Mouse (Mus musculus) layer of hippocampus, adult 8-10 months (tissue): ENCODE results near the gene Epb41l3. TPM values are rescaled to one million over a fixed set of nuclear protein-coding genes. Genes with fewer than 3 reads are reported as not detected.
A peak's percentile ranks its signal among the peaks of the same experiment; 100 is the strongest.

Experiments used
- DNase-seq, 2 experiments: peaks; one replicate each; pipeline ENCODE4 v3.0.0; 2022; ENCODE audit warnings: low spot score in 2 of 2
- total RNA-seq, 4 experiments: library from RNA; stranded (reverse); gene quantifications; 2 replicates each; pipeline ENCODE4 v1.2.4; 2022

Gene Epb41l3
- total RNA-seq, 4 experiments from 2014 or later = 136 to 161 (median 142) TPM

GRCm38 (mm10) chr17:69231360-69231759, 155.9 kb downstream of the Epb41l3 start:
- DNase-seq = no peak

GRCm38 (mm10) chr17:69237172-69237571, 161.7 kb downstream of the Epb41l3 start:
- DNase-seq = no peak

GRCm38 (mm10) chr17:69238810-69239373, 163.4 kb downstream of the Epb41l3 start:
- DNase-seq = no peak

GRCm38 (mm10) chr17:69239423-69239822, 163.9 kb downstream of the Epb41l3 start:
- no peak for DNase-seq

- no peak for DNase-seq
Observed at GRCm38 (mm10) chr17:69255834-69256233, 180.4 kb downstream of the Epb41l3 start.

- no peak for DNase-seq
Observed at GRCm38 (mm10) chr17:69256441-69256840, 181.0 kb downstream of the Epb41l3 start.

- no peak for DNase-seq
Observed at GRCm38 (mm10) chr17:69263810-69264565, 188.5 kb downstream of the Epb41l3 start.

GRCm38 (mm10) chr17:69265171-69265570, 189.7 kb downstream of the Epb41l3 start:
- DNase-seq = no peak

- DNase-seq = no peak
Observed at GRCm38 (mm10) chr17:69265759-69266463, 190.4 kb downstream of the Epb41l3 start.

GRCm38 (mm10) chr17:69266936-69267335, 191.5 kb downstream of the Epb41l3 start:
- no peak for DNase-seq

GRCm38 (mm10) chr17:69267526-69267925, 192.0 kb downstream of the Epb41l3 start:
- no peak for DNase-seq

- DNase-seq = no peak
Observed at GRCm38 (mm10) chr17:69277362-69277761, 201.9 kb downstream of the Epb41l3 start.

GRCm38 (mm10) chr17:69284511-69284910, 209.0 kb downstream of the Epb41l3 start:
- DNase-seq = no peak

- DNase-seq = no peak
Observed at GRCm38 (mm10) chr17:69288130-69288529, 212.6 kb downstream of the Epb41l3 start.

- no peak for DNase-seq
Observed at GRCm38 (mm10) chr17:69290272-69290671, 214.8 kb downstream of the Epb41l3 start.

- DNase-seq = no peak
Observed at GRCm38 (mm10) chr17:69301552-69301951, 226.1 kb downstream of the Epb41l3 start.

GRCm38 (mm10) chr17:69303579-69304274, 228.2 kb downstream of the Epb41l3 start:
- DNase-seq = peak in 1 of 2 experiments; percentile 23

GRCm38 (mm10) chr17:69307636-69308035, 232.2 kb downstream of the Epb41l3 start:
- no peak for DNase-seq

GRCm38 (mm10) chr17:69309872-69310271, 234.4 kb downstream of the Epb41l3 start:
- DNase-seq = no peak

GRCm38 (mm10) chr17:69320496-69320895, 245.0 kb downstream of the Epb41l3 start:
- DNase-seq = no peak

GRCm38 (mm10) chr17:69322721-69323120, 247.2 kb downstream of the Epb41l3 start:
- DNase-seq = no peak
